Mouse (Mus musculus) hindbrain, embryonic 16.5 days (tissue): ENCODE measurements around the gene Ccdc167. TPM values are rescaled to one million over a fixed set of nuclear protein-coding genes. Genes with fewer than 3 reads are reported as not detected.
A peak's percentile ranks its signal among the peaks of the same experiment; 100 is the strongest.

ENCODE experiments used
- ATAC-seq: fragments of 200-750 bp; cut with Nextera tagmentation; 2 replicates; pipeline ENCODE4 v1.8.0; 2017; ENCODE audit warnings: moderate TSS enrichment, moderate library complexity
- H3K27ac ChIP-seq: fragments of 300-500 bp; sonication (generic); 2 replicates; pipeline ENCODE4 v1.5.1; 2014; ENCODE audit warnings: low read depth, mild to moderate bottlenecking, control low read depth, low read length, moderate library complexity
- H3K27me3 ChIP-seq: fragments of 300-500 bp; sonication (generic); replicated peaks from 2 replicates; pipeline ENCODE4 v1.6.1; 2014; ENCODE audit warnings: low read length; ENCODE audit not compliant: control insufficient read depth, insufficient read depth
- H3K36me3 ChIP-seq: fragments of 300-500 bp; sonication (generic); 2 replicates; pipeline ENCODE4 v1.6.1; 2014; ENCODE audit warnings: mild to moderate bottlenecking, low read length, moderate library complexity, mixed read lengths; ENCODE audit not compliant: control insufficient read depth, insufficient read depth
- H3K4me1 ChIP-seq: fragments of 300-500 bp; sonication (generic); 2 replicates; pipeline ENCODE4 v1.6.1; 2014; ENCODE audit warnings: low read depth, low read length; ENCODE audit not compliant: control insufficient read depth, insufficient read depth
- H3K4me2 ChIP-seq: fragments of 300-500 bp; sonication (generic); 2 replicates; pipeline ENCODE4 v1.6.1; 2014; ENCODE audit warnings: mild to moderate bottlenecking, low read length, control low read depth, moderate library complexity
- H3K4me3 ChIP-seq: fragments of 300-500 bp; sonication (generic); 2 replicates; pipeline ENCODE4 v1.5.1; 2014; ENCODE audit warnings: mild to moderate bottlenecking, low read length, control low read depth, moderate library complexity
- H3K9ac ChIP-seq: fragments of 300-500 bp; sonication (generic); 2 replicates; pipeline ENCODE4 v1.6.1; 2014; ENCODE audit warnings: low read depth, mild to moderate bottlenecking, control low read depth, low read length, moderate library complexity
- H3K9me3 ChIP-seq: fragments of 300-500 bp; sonication (generic); 2 replicates; pipeline ENCODE4 v1.6.1; 2014; ENCODE audit warnings: mild to moderate bottlenecking, low read length, moderate library complexity; ENCODE audit not compliant: control insufficient read depth
- WGBS: fragments of 180-500 bp; shearing (Covaris S2); extraction: QIAGEN DNeasy Blood & Tissue Kit; methylation state at CpG from one replicate; pipeline ENCODE4 v1.1.7; 2014; 5-methylcytosine and 5-hydroxymethylcytosine counted together
- polyA plus RNA-seq: library from polyadenylated mRNA; unstranded; fragments of >200 nt; fragmentation: Nextera tagmentation; extraction: Ambion mirVana; gene quantifications from 2 replicates; pipeline ENCODE4 v1.2.1, GENCODE M21; 2015

Gene Ccdc167
- polyA plus RNA-seq, 1 experiment from 2014 or later = 9.3 TPM

DNA sequence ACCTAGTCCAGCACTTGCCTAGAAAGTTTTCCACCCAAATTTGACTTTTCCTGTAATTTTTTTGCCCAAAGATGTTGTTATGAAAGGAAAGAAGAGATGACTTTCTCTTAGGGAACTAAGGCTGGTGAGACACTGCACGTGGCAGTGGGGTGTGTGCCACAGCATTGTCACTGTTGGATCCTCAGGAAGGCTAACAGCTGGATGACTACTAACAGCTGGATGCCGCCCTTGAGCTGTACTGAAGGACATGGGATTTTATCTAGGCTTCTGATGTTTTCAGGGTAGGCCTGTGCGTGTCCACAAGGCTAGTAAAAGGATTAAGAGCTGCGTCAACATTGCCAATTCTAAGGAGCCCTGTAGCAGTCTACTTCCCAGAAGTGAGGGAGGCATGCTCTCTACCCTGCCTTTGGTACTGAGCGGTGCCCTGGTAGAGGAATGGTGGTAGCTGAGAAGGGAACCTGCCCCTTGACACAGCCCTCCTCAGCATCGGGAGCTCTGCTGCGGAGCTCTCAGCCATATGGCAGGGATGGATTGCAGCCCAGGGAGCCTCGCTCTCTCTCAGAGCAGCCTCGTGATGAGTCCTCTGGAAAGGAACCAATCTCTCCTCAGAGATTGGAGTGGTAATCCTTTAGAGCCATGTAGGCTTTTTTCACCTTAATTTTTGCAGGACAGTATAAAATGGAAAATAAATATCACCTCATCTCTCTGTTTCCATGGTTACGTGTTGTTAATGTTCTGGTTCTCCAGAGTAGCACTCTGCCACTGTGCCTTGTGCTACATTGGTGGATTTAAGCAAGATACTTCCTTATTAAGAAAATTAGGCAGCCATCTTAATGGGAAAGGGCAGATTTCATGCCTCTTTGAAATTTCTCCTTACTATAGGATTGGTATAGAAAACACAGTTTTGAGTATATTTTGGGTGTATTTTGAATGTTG lies 48.5 kb downstream of the Ccdc167 start:
- H3K9ac ChIP-seq = peak overlapping the region; percentile 50
- H3K4me3 ChIP-seq = no peak overlapping the region
- H3K4me2 ChIP-seq = no peak overlapping the region
- peaks cover 8% of the 10 kb centered on the region; the same call in 1 of the 2 replicates for H3K4me1 ChIP-seq
- no peaks in the 10 kb centered on the region for H3K9me3 ChIP-seq
- ATAC-seq = peak; percentile 77
- no peaks in the 10 kb centered on the region for H3K27me3 ChIP-seq
- H3K27ac ChIP-seq = peak overlapping the region; percentile 74
- no peaks in the 10 kb centered on the region for H3K36me3 ChIP-seq
- 69% methylated on average over 10 of the region's 10 CpGs for WGBS

GRCm38 (mm10) chr17:29662145-29662544 lies 54.7 kb downstream of the Ccdc167 start:
- no peak overlapping the region for H3K4me3 ChIP-seq
- no peak overlapping the region; the same call in 1 of the 2 replicates for H3K9ac ChIP-seq
- H3K4me2 ChIP-seq = no peak overlapping the region
- no peak for ATAC-seq
- no peaks in the 10 kb centered on the region for H3K27me3 ChIP-seq
- peaks cover 10% of the 10 kb centered on the region for H3K4me1 ChIP-seq
- H3K36me3 ChIP-seq = no peaks in the 10 kb centered on the region
- no peak overlapping the region for H3K27ac ChIP-seq
- H3K9me3 ChIP-seq = no peaks in the 10 kb centered on the region
- WGBS = 91% methylated on average over 6 of the region's 6 CpGs

GRCm38 (mm10) chr17:29660762-29661391 lies 56.0 kb downstream of the Ccdc167 start:
- peak overlapping the region; percentile 92 for H3K27ac ChIP-seq
- no peaks in the 10 kb centered on the region for H3K36me3 ChIP-seq
- peak overlapping the region; percentile 95 for H3K4me3 ChIP-seq
- H3K4me2 ChIP-seq = peak overlapping the region; percentile 89
- ATAC-seq = peak; percentile 80
- 1% methylated on average over 28 of the region's 41 CpGs for WGBS
- H3K27me3 ChIP-seq = no peaks in the 10 kb centered on the region
- no peaks in the 10 kb centered on the region for H3K9me3 ChIP-seq
- peak overlapping the region; percentile 98 for H3K9ac ChIP-seq
- peaks cover 10% of the 10 kb centered on the region for H3K4me1 ChIP-seq

DNA sequence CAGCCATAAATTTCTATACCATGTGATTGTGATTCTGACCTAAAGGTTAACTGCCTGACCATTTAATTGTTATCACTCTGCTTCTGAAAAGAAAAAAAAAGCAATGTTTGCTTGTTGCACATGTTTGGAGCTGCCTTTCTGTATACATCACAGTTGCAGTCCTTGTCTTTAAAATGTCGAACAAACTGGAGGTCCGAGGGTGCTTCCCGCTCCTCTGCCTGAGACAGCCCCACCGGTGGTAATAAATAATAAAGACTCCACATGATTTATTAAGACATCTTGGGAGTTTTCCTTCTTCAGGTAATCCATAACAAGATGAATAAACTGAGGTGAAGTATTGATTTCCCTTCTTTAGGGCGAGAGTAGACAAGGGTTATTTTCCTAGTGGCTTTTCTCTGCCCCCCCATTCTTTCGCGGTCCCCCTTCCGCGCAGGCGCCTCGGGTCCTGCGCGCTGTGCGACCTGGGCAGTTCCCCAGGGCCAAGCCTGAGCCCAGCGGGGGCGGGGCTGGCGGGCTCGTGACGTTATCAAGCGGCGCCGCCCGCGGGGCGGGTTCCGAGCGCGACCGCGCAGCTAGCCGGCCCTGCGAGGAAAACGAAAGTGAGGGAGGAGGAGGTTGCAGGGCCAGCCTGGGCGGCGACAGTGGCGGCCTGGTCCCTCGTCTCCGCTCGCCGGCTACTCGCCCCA lies 56.6 kb downstream of the Ccdc167 start, which contains the start of gene Cmtr1:
Gene Cmtr1 (plus strand): TSS at position 520 of the 686 bp plus-strand sequence.
- Histone ChIP-seq H3K36me3 (no peaks in the 10 kb centered on the region), H3K27me3 (no peaks in the 10 kb centered on the region)
- WGBS = under 1% methylated on average over 41 of the region's 41 CpGs

DNA sequence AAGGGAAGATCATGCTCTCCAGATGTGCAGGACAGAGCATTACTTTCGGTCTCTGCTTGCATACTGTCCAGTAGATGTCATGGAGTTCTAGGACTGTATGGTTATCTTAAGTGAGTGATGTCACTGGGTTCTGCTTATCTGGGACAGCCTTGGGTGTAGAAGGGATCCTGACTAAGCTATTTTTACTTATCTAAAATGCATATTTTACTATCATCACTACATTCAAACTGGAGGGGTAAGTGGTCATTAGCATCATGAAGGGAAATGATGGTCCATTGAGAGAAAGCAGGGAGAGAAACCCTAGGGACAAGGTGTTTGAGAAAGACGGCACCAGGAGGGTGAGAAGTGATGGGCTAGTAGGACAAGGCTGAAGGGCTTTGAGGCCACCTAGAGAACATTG lies 58.6 kb downstream of the Ccdc167 start:
- 88% methylated on average over 2 of the region's 2 CpGs for WGBS
- H3K27me3 ChIP-seq = no peaks in the 10 kb centered on the region
- no peaks in the 10 kb centered on the region for H3K36me3 ChIP-seq

More for the DNA sequence above, 56.6 kb downstream of the Ccdc167 start, which contains the start of gene Cmtr1:
- peak within 1 kb of the TSS; percentile 92 for H3K27ac ChIP-seq
- peak; percentile 96 for ATAC-seq
- peaks cover 10% of the 10 kb centered on the region for H3K4me1 ChIP-seq
- H3K4me3 ChIP-seq = peak within 1 kb of the TSS; percentile 95
- H3K4me2 ChIP-seq = peak within 1 kb of the TSS; percentile 89
- H3K9ac ChIP-seq = peak within 1 kb of the TSS; percentile 98
- no peaks in the 10 kb centered on the region for H3K9me3 ChIP-seq

DNA sequence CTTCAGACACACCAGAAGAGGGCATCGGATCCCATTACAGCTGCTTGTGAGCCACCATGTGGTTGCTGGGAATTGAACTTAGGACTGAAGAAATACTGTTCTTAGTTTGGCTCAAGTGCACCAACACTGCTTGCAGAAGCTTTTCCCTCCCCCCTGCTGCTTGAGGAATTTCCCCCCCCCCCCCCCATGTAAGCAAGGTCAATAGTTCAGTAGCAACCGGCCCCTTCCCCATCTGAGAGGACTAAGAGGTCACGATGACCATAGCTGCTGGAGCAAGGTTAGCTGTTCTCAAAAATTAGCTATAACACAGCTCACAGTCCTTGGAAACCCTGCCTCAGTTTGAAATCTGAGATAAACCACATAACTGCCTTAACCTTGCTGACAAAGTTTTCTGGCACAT lies 74.6 kb downstream of the Ccdc167 start:
- Histone ChIP-seq H3K9ac (no peak overlapping the region), H3K27me3 (no peaks in the 10 kb centered on the region), H3K9me3 (no peaks in the 10 kb centered on the region), H3K36me3 (peaks cover 20% of the 10 kb centered on the region), H3K27ac (no peak overlapping the region), H3K4me1 (no peaks in the 10 kb centered on the region), H3K4me3 (no peak overlapping the region), H3K4me2 (no peak overlapping the region)
- ATAC-seq = no peak
- 67% methylated on average over 3 of the region's 3 CpGs for WGBS

More for the DNA sequence above, 58.6 kb downstream of the Ccdc167 start:
- Histone ChIP-seq H3K4me3 (no peak overlapping the region), H3K27ac (no peak overlapping the region), H3K4me1 (peaks cover 10% of the 10 kb centered on the region), H3K4me2 (no peak overlapping the region), H3K9me3 (no peaks in the 10 kb centered on the region), H3K9ac (no peak overlapping the region)
- no peak for ATAC-seq

GRCm38 (mm10) chr17:29640971-29641370 lies 75.9 kb downstream of the Ccdc167 start:
- no peak for ATAC-seq
- Histone ChIP-seq H3K4me2 (no peak overlapping the region), H3K9ac (no peak overlapping the region), H3K27me3 (no peaks in the 10 kb centered on the region), H3K4me1 (no peaks in the 10 kb centered on the region), H3K27ac (no peak overlapping the region), H3K4me3 (no peak overlapping the region), H3K9me3 (no peaks in the 10 kb centered on the region), H3K36me3 (peaks cover 12% of the 10 kb centered on the region)
- WGBS = 93% methylated on average over 11 of the region's 11 CpGs

DNA sequence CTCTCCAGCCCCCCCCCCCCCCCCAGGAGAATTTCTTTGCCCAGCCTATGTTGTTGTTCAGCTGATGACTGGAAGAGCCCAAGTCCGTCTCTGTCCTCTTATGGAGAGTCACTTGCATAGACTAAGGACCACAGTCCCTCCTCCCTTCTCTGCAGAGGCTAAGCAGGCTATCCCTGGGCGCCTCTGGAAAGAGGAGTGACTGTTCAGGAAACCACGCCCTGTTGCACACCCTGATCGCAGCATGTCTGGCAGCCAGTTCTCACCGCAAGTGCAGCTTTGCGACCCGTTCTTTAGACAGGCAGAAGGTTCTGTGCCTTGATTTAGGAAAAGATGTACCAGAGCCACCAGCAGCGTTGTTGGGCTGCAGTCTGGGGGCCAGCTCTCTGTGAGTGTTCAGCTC lies 78.9 kb downstream of the Ccdc167 start:
- no peak overlapping the region for H3K4me3 ChIP-seq
- 90% methylated on average over 8 of the region's 8 CpGs for WGBS
- H3K27me3 ChIP-seq = no peaks in the 10 kb centered on the region
- no peak for ATAC-seq
- peaks cover 25% of the 10 kb centered on the region for H3K36me3 ChIP-seq
- H3K27ac ChIP-seq = no peak overlapping the region
- no peaks in the 10 kb centered on the region for H3K4me1 ChIP-seq
- no peak overlapping the region for H3K9ac ChIP-seq
- no peaks in the 10 kb centered on the region for H3K9me3 ChIP-seq
- H3K4me2 ChIP-seq = no peak overlapping the region
